Mouse (Mus musculus): Measurements from ENCODE around the gene Ly6g6f. TPM values are rescaled to one million over a fixed set of nuclear protein-coding genes. Genes with fewer than 3 reads are reported as not detected.
"Not testable (repeated sequence)": the region's sequence is repeated elsewhere in the genome, so short reads cannot be mapped to it uniquely, and the experiment has no call there.

Gene Ly6g6f
- polyA plus RNA-seq, 1 experiment from 2014 or later = 0.15 TPM

DNA sequence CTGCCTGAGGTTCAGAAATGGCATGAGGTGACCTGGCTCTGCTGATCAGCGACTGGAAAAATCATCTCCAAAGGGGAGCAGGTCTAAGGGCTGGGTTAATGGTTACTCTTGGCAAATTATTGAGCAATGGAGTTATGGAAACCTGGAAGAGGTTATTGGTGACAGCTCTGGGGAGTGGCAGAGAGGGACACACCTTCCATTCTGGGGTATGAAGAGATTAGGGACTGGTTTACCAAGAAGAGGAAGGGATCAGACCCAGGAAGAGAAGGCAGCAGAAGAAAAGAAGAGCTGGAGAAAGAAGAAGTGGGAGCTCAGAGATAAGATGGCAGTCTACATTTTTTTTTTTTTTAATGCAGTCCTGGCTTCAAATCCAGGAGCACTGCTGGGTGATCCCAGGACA lies 37.7 kb downstream of the Ly6g6f start:
- ATAC-seq = no peak
- H3K9ac ChIP-seq (ENCODE audit: low read length) = no peak overlapping the region
- DNase-seq (ENCODE audit: low spot score) = no peak
- H3K4me1 ChIP-seq (ENCODE audit: control insufficient read depth, insufficient read depth, low read length) = peaks cover 24% of the 10 kb centered on the region
- H3K9me3 ChIP-seq (replicated peaks; ENCODE audit: control insufficient read depth, low read length) = no peaks in the 10 kb centered on the region
- H3K36me3 ChIP-seq (ENCODE audit: control insufficient read depth, insufficient read depth, low read length) = peaks cover 6% of the 10 kb centered on the region; the same call in 1 of the 2 replicates
- H3K27ac ChIP-seq (ENCODE audit: low read depth, low read length) = no peak overlapping the region
- H3K4me2 ChIP-seq (ENCODE audit: low read length) = no peak overlapping the region
- H3K27me3 ChIP-seq (replicated peaks; ENCODE audit: control insufficient read depth, insufficient read depth, low read length) = no peaks in the 10 kb centered on the region
- no peak overlapping the region for H3K4me3 ChIP-seq (ENCODE audit: low read depth, low read length)
- WGBS = 58% methylated on average over 1 of the region's 1 CpGs

DNA sequence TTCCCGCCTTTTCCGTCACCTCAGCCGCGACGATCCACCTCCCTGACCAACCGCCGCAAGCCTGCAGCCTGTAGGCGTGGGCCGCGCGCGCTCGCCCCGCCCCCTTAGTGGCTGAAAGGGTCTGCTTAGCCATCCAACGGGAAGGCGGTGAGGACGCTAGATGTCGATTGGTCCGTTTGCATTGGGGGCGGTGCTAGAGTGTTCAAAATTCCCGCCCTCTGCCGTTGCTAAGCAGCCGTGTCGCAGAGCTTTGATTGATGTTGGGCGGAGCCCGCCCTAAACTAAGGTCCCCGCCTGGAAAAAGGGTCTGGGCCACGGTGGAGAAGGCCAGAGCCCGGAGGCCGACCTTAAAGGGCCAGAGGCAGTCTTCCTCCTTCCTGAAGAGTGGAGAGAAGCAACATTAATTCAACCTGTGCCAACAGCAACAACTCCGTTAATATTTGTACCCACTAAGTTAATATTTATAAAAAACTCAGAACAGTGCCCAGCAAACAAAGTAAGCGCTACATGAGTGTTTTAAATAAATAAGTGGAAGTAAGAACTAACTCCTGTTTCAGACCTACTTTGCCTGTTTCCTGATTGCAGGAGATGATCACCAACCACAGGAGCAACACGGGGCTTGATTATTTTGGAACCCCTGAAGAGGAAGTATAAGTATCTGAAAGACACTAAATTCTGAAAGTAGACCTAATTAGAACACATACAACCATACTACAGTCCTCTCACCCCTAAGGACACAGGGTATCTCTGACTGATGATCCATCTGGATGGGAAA lies 38.5 kb downstream of the Ly6g6f start, which contains the start of gene Msh5:
Gene Msh5, minus strand, starts transcription at position 65 of the 775 bp plus-strand sequence.
- peak within 1 kb of the TSS; percentile 52 for H3K4me3 ChIP-seq (ENCODE audit: low read depth, low read length)
- H3K4me1 ChIP-seq (ENCODE audit: control insufficient read depth, insufficient read depth, low read length) = peaks cover 19% of the 10 kb centered on the region
- WGBS = 3% methylated on average over 33 of the region's 33 CpGs
- H3K9ac ChIP-seq (ENCODE audit: low read length) = peak within 1 kb of the TSS; percentile 79
- peak within 1 kb of the TSS; percentile 73; the same call in 1 of the 2 replicates for H3K27ac ChIP-seq (ENCODE audit: low read depth, low read length)
- H3K36me3 ChIP-seq (ENCODE audit: control insufficient read depth, insufficient read depth, low read length) = no peaks in the 10 kb centered on the region
- peak within 1 kb of the TSS; percentile 98 for H3K4me2 ChIP-seq (ENCODE audit: low read length)
- H3K9me3 ChIP-seq (replicated peaks; ENCODE audit: control insufficient read depth, low read length) = no peaks in the 10 kb centered on the region
- DNase-seq (ENCODE audit: low spot score) = peak; percentile 99
- peak; percentile 98 for ATAC-seq
- H3K27me3 ChIP-seq (replicated peaks; ENCODE audit: control insufficient read depth, insufficient read depth, low read length) = no peaks in the 10 kb centered on the region

GRCm38 (mm10) chr17:35045807-35046680 lies 39.4 kb downstream of the Ly6g6f start:
- Histone ChIP-seq H3K36me3 (ENCODE audit: control insufficient read depth, insufficient read depth, low read length) (no peaks in the 10 kb centered on the region), H3K9ac (ENCODE audit: low read length) (peak overlapping the region; percentile 79), H3K27ac (ENCODE audit: low read depth, low read length) (peak overlapping the region; percentile 73; the same call in 1 of the 2 replicates), H3K27me3 (replicated peaks; ENCODE audit: control insufficient read depth, insufficient read depth, low read length) (no peaks in the 10 kb centered on the region), H3K4me3 (ENCODE audit: low read depth, low read length) (peak overlapping the region; percentile 52), H3K9me3 (replicated peaks; ENCODE audit: control insufficient read depth, low read length) (no peaks in the 10 kb centered on the region), H3K4me1 (ENCODE audit: control insufficient read depth, insufficient read depth, low read length) (peaks cover 12% of the 10 kb centered on the region; the same call in 1 of the 2 replicates), H3K4me2 (ENCODE audit: low read length) (peak overlapping the region; percentile 98)
- WGBS = 5% methylated on average over 46 of the region's 48 CpGs
- DNase-seq (ENCODE audit: low spot score) (no peak), ATAC-seq (peak; percentile 14)

GRCm38 (mm10) chr17:35044904-35045806 lies 40.3 kb downstream of the Ly6g6f start:
- H3K4me2 ChIP-seq (ENCODE audit: low read length) = peak overlapping the region; percentile 98
- no peak overlapping the region for H3K27ac ChIP-seq (ENCODE audit: low read depth, low read length)
- H3K4me1 ChIP-seq (ENCODE audit: control insufficient read depth, insufficient read depth, low read length) = peaks cover 12% of the 10 kb centered on the region; the same call in 1 of the 2 replicates
- no peaks in the 10 kb centered on the region for H3K36me3 ChIP-seq (ENCODE audit: control insufficient read depth, insufficient read depth, low read length)
- no peak for DNase-seq (ENCODE audit: low spot score)
- H3K9ac ChIP-seq (ENCODE audit: low read length) = no peak overlapping the region
- WGBS = 92% methylated on average over 7 of the region's 7 CpGs
- ATAC-seq = no peak
- H3K4me3 ChIP-seq (ENCODE audit: low read depth, low read length) = peak overlapping the region; percentile 52
- H3K27me3 ChIP-seq (replicated peaks; ENCODE audit: control insufficient read depth, insufficient read depth, low read length) = no peaks in the 10 kb centered on the region
- no peaks in the 10 kb centered on the region for H3K9me3 ChIP-seq (replicated peaks; ENCODE audit: control insufficient read depth, low read length)

DNA sequence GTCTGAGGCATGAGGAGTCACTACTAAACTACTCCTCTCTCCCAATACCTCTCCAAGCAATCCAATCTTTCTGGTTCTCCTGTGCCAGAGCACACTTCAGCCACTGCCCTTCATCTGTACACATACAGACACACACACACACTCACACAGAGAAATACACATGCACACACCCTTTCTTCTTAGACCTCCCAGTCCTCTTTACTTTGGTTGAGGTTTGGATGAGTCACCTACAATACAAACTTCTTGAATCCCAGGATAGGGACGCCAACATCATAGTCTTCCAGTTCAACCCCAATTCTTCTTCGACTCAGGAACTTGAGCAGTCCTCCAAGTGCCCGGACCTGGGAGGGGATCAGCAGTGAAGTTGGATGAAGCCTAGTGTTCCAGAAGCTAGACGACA lies 41.6 kb downstream of the Ly6g6f start:
- Histone ChIP-seq H3K9ac (ENCODE audit: low read length) (no peak overlapping the region), H3K4me2 (ENCODE audit: low read length) (no peak overlapping the region), H3K4me1 (ENCODE audit: control insufficient read depth, insufficient read depth, low read length) (peaks cover 7% of the 10 kb centered on the region; the same call in 1 of the 2 replicates), H3K27ac (ENCODE audit: low read depth, low read length) (no peak overlapping the region), H3K36me3 (ENCODE audit: control insufficient read depth, insufficient read depth, low read length) (no peaks in the 10 kb centered on the region), H3K4me3 (ENCODE audit: low read depth, low read length) (no peak overlapping the region), H3K9me3 (replicated peaks; ENCODE audit: control insufficient read depth, low read length) (no peaks in the 10 kb centered on the region), H3K27me3 (replicated peaks; ENCODE audit: control insufficient read depth, insufficient read depth, low read length) (no peaks in the 10 kb centered on the region)
- WGBS = 87% methylated on average over 4 of the region's 4 CpGs
- ATAC-seq (no peak), DNase-seq (ENCODE audit: low spot score) (no peak)

DNA sequence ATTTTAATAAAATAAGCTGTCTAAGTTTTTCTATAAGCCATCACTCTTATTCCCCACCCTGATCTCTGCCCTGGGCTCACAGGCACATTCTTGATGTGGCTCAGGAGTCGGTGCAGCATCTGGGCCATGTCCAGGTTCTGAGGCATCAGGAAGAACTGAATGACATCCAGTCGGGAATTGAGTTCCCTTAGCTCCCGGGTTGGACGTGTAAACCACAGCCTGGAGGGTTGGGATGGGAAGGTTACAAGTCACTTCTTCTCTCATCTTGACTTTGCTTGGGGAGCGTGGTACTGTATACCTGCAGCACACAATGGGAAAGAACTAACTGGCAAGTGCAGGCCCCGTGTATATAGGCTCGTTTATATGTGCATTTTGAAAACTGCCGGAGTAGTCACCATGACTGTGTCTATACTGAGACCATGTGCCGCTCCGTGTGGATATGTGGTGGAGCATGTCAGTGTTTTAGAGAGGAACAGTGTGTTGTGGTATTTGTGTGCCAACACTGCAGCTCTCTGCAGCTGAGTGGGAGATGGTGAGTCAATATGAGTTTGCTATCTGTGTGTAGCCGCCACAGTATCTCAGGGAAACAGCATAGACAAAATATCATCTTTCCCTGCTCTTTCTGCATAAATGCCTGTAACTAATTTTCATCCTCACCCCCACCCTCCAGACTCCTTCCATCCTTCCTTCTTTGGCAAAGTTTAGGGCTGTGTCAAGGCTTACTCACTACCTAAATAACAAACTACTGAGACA lies 46.1 kb downstream of the Ly6g6f start:
- no peak for ATAC-seq

GRCm38 (mm10) chr17:35034896-35035295 lies 50.5 kb downstream of the Ly6g6f start:
- Histone ChIP-seq H3K4me2 (ENCODE audit: low read length) (no peak overlapping the region), H3K27me3 (replicated peaks; ENCODE audit: control insufficient read depth, insufficient read depth, low read length) (no peaks in the 10 kb centered on the region), H3K4me1 (ENCODE audit: control insufficient read depth, insufficient read depth, low read length) (no peaks in the 10 kb centered on the region), H3K27ac (ENCODE audit: low read depth, low read length) (no peak overlapping the region), H3K36me3 (ENCODE audit: control insufficient read depth, insufficient read depth, low read length) (no peaks in the 10 kb centered on the region), H3K9ac (ENCODE audit: low read length) (no peak overlapping the region), H3K4me3 (ENCODE audit: low read depth, low read length) (no peak overlapping the region), H3K9me3 (replicated peaks; ENCODE audit: control insufficient read depth, low read length) (no peaks in the 10 kb centered on the region)
- ATAC-seq (no peak), DNase-seq (ENCODE audit: low spot score) (no peak)
- 83% methylated on average over 6 of the region's 6 CpGs for WGBS

More for the DNA sequence above, 46.1 kb downstream of the Ly6g6f start:
- Histone ChIP-seq H3K9ac (ENCODE audit: low read length) (no peak overlapping the region), H3K27ac (ENCODE audit: low read depth, low read length) (no peak overlapping the region), H3K36me3 (ENCODE audit: control insufficient read depth, insufficient read depth, low read length) (no peaks in the 10 kb centered on the region), H3K27me3 (replicated peaks; ENCODE audit: control insufficient read depth, insufficient read depth, low read length) (no peaks in the 10 kb centered on the region), H3K9me3 (replicated peaks; ENCODE audit: control insufficient read depth, low read length) (no peaks in the 10 kb centered on the region), H3K4me2 (ENCODE audit: low read length) (no peak overlapping the region), H3K4me3 (ENCODE audit: low read depth, low read length) (no peak overlapping the region), H3K4me1 (ENCODE audit: control insufficient read depth, insufficient read depth, low read length) (no peaks in the 10 kb centered on the region)
- DNase-seq (ENCODE audit: low spot score) = no peak
- 87% methylated on average over 11 of the region's 11 CpGs for WGBS

DNA sequence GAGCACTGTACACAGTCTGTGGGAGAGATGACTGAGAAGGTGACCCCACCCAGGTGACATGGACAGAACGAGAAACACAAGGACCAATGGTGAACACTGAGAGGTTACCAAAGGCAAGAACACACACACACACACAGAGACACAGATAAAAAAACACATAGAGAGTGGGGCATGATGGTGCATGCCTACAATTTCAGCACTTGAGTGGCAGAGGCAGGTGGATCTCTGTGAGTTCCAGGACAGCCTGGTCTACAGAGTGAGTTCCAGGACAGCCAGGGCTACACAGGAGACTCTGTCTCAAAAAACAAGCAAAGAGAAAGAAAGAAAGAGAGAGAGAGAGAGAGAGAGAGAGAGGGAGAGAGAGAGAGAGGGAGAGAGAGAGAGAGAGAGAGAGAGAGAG lies 51.7 kb downstream of the Ly6g6f start:
- H3K27ac ChIP-seq (ENCODE audit: low read depth, low read length); H3K27me3 ChIP-seq (replicated peaks; ENCODE audit: control insufficient read depth, insufficient read depth, low read length); H3K4me3 ChIP-seq (ENCODE audit: low read depth, low read length); H3K36me3 ChIP-seq (ENCODE audit: control insufficient read depth, insufficient read depth, low read length); H3K9me3 ChIP-seq (replicated peaks; ENCODE audit: control insufficient read depth, low read length); H3K4me1 ChIP-seq (ENCODE audit: control insufficient read depth, insufficient read depth, low read length); H3K9ac ChIP-seq (ENCODE audit: low read length); DNase-seq (ENCODE audit: low spot score); H3K4me2 ChIP-seq (ENCODE audit: low read length); ATAC-seq: not testable (repeated sequence)
- 79% methylated on average over 1 of the region's 1 CpGs for WGBS
